Mouse (Mus musculus) stomach, postnatal 0 days (tissue): ENCODE results near the gene Abcb1a.

ENCODE experiments used
- CTCF ChIP-seq: IDR thresholded peaks from 2 replicates; pipeline ENCODE4 v1.5.1; 2016; ENCODE audit warnings: antibody characterized with exemption, low read depth, mild to moderate bottlenecking, moderate library complexity
- EP300 ChIP-seq: optimal IDR thresholded peaks from 2 replicates; pipeline ENCODE3; 2016; ENCODE audit warnings: antibody characterized with exemption

- no peak for TF ChIP-seq EP300
- TF ChIP-seq CTCF, result no peak
These were observed 23.8 kb downstream of the Abcb1a start for GRCm38 (mm10) chr5:8683686-8684085.
